Mouse (Mus musculus) left cerebral cortex, postnatal 36 days (tissue): ENCODE data around the gene Mettl7a1. TPM values are rescaled to one million over a fixed set of nuclear protein-coding genes. Genes with fewer than 3 reads are reported as not detected.

Experiments used
- total RNA-seq, 2 experiments: library from RNA; stranded (reverse); gene quantifications; 2 replicates each; pipeline ENCODE4 v1.2.3; 2021

Mettl7a1 gene
- total RNA-seq, 2 experiments from 2014 or later, result 29.3 to 32.3 TPM

Other genes starting within 250 kb of the Mettl7a1 start
- gene Atf1, start 76.3 kb upstream of the Mettl7a1 start, total RNA-seq, result 10 to 100 TPM; 14.0 to 20.8 TPM
- not detected for gene Tmprss12, start 23.3 kb upstream of the Mettl7a1 start, total RNA-seq
- gene Mettl7a3, start 30.8 kb downstream of the Mettl7a1 start, total RNA-seq, result under 1 TPM in 1 of 2 experiments, not detected in 1; 0.27 TPM
- gene Methig1, start 49.0 kb downstream of the Mettl7a1 start, total RNA-seq, result not detected
- under 1 TPM; 0.45 to 0.64 TPM for gene Mettl7a2, start 49.1 kb downstream of the Mettl7a1 start, total RNA-seq
- not detected for gene Higd1c, start 60.4 kb downstream of the Mettl7a1 start, total RNA-seq
- not detected for gene Gm5475, start 118.0 kb downstream of the Mettl7a1 start, total RNA-seq
- gene Slc11a2, start 120.9 kb downstream of the Mettl7a1 start, total RNA-seq, result 10 to 100 TPM; 57.9 to 60.6 TPM
- gene Letmd1, start 164.9 kb downstream of the Mettl7a1 start, total RNA-seq, result 10 to 100 TPM; 60.7 to 60.8 TPM
- gene Csrnp2, start 191.3 kb downstream of the Mettl7a1 start, total RNA-seq, result 10 to 100 TPM; 33.8 to 38.0 TPM
- gene Tfcp2, start 247.9 kb downstream of the Mettl7a1 start, total RNA-seq, result 10 to 100 TPM; 26.2 to 33.1 TPM